Mouse (Mus musculus) ES-CJ7 (cell line): ENCODE results near the gene Focad.

Experiments
- DNase-seq: peaks from one replicate; pipeline ENCODE4 v3.0.0; 2011; ENCODE audit warnings: low read depth, low spot score

Focad gene

GRCm38 (mm10) chr4:88300832-88301621, 206.6 kb downstream of the Focad start:
- DNase-seq: no peak

- DNase-seq: no peak
Measured at GRCm38 (mm10) chr4:88302291-88302690, 207.9 kb downstream of the Focad start.

GRCm38 (mm10) chr4:88307691-88308090, 213.3 kb downstream of the Focad start:
- DNase-seq: no peak

GRCm38 (mm10) chr4:88308342-88309116, 214.1 kb downstream of the Focad start:
- no peak for DNase-seq

GRCm38 (mm10) chr4:88309676-88310075, 215.2 kb downstream of the Focad start:
- DNase-seq: peak; percentile 39

- DNase-seq: no peak
Measured at GRCm38 (mm10) chr4:88314898-88315297, 220.5 kb downstream of the Focad start.

GRCm38 (mm10) chr4:88320067-88320466, 225.6 kb downstream of the Focad start:
- DNase-seq: no peak

- no peak for DNase-seq
Measured at GRCm38 (mm10) chr4:88325392-88325791, 231.0 kb downstream of the Focad start.

GRCm38 (mm10) chr4:88334533-88334932, 240.1 kb downstream of the Focad start:
- DNase-seq: no peak

- no peak for DNase-seq
Measured at GRCm38 (mm10) chr4:88336753-88337152, 242.3 kb downstream of the Focad start.

- no peak for DNase-seq
Measured at GRCm38 (mm10) chr4:88337365-88337764, 242.9 kb downstream of the Focad start.

GRCm38 (mm10) chr4:88338130-88338529, 243.7 kb downstream of the Focad start:
- no peak for DNase-seq

- DNase-seq: no peak
Measured at GRCm38 (mm10) chr4:88344468-88344867, 250.0 kb downstream of the Focad start.

- no peak for DNase-seq
Measured at GRCm38 (mm10) chr4:88345065-88345464, 250.6 kb downstream of the Focad start.

GRCm38 (mm10) chr4:88345938-88346337, 251.5 kb downstream of the Focad start:
- DNase-seq: no peak

- peak; percentile 81 for DNase-seq
Measured at GRCm38 (mm10) chr4:88350910-88351309, 256.5 kb downstream of the Focad start.

- DNase-seq: peak; percentile 43
Measured at GRCm38 (mm10) chr4:88356652-88357051, 262.2 kb downstream of the Focad start.

GRCm38 (mm10) chr4:88357431-88357830, 263.0 kb downstream of the Focad start:
- no peak for DNase-seq

- no peak for DNase-seq
Measured at GRCm38 (mm10) chr4:88369951-88370350, 275.5 kb downstream of the Focad start.

- DNase-seq: no peak
Measured at GRCm38 (mm10) chr4:88370819-88371218, 276.4 kb downstream of the Focad start.

- DNase-seq: no peak
Measured at GRCm38 (mm10) chr4:88372293-88373224, 278.1 kb downstream of the Focad start.

GRCm38 (mm10) chr4:88390036-88390435, 295.6 kb downstream of the Focad start:
- no peak for DNase-seq
